Mouse (Mus musculus) hindbrain, embryonic 10.5 days (tissue): Measurements from ENCODE around the gene Trpv2. TPM values are rescaled to one million over a fixed set of nuclear protein-coding genes. Genes with fewer than 3 reads are reported as not detected.

ENCODE experiments used
- DNase-seq: peaks from one replicate; pipeline ENCODE4 v3.0.0-alpha.2; 2017; ENCODE audit warnings: low spot score
- H3K27ac ChIP-seq: fragments of 300-500 bp; sonication (generic); 2 replicates; pipeline ENCODE4 v1.5.1; 2016; ENCODE audit warnings: mild to moderate bottlenecking, moderate library complexity
- H3K27me3 ChIP-seq: fragments of 300-500 bp; sonication (generic); 2 replicates; pipeline ENCODE4 v1.6.1; 2016; ENCODE audit warnings: mild to moderate bottlenecking; ENCODE audit not compliant: poor library complexity, insufficient read depth, severe bottlenecking
- H3K36me3 ChIP-seq: fragments of 300-500 bp; sonication (generic); 2 replicates; pipeline ENCODE4 v1.6.1; 2016; ENCODE audit warnings: mild to moderate bottlenecking, moderate library complexity
- H3K4me1 ChIP-seq: fragments of 300-500 bp; sonication (generic); replicated peaks from 2 replicates; pipeline ENCODE4 v1.6.1; 2016; ENCODE audit warnings: mild to moderate bottlenecking
- H3K4me3 ChIP-seq: fragments of 300-500 bp; sonication (generic); 2 replicates; pipeline ENCODE4 v1.5.1; 2016; ENCODE audit warnings: mild to moderate bottlenecking, moderate library complexity
- H3K9me3 ChIP-seq: fragments of 300-500 bp; sonication (generic); 2 replicates; pipeline ENCODE4 v1.6.1; 2016; ENCODE audit warnings: mild to moderate bottlenecking, moderate library complexity
- WGBS: fragments of 180-500 bp; shearing (Covaris S2); methylation state at CpG from one replicate; pipeline ENCODE4 v1.1.7; 2016; 5-methylcytosine and 5-hydroxymethylcytosine counted together
- polyA plus RNA-seq: library from polyadenylated mRNA; unstranded; fragments of >200 nt; fragmentation: Nextera tagmentation; extraction: Ambion mirVana; gene quantifications from 2 replicates; pipeline ENCODE4 v1.2.1, GENCODE M21; 2016

Gene Trpv2
- polyA plus RNA-seq, 1 experiment from 2014 or later = 6.5 TPM

DNA sequence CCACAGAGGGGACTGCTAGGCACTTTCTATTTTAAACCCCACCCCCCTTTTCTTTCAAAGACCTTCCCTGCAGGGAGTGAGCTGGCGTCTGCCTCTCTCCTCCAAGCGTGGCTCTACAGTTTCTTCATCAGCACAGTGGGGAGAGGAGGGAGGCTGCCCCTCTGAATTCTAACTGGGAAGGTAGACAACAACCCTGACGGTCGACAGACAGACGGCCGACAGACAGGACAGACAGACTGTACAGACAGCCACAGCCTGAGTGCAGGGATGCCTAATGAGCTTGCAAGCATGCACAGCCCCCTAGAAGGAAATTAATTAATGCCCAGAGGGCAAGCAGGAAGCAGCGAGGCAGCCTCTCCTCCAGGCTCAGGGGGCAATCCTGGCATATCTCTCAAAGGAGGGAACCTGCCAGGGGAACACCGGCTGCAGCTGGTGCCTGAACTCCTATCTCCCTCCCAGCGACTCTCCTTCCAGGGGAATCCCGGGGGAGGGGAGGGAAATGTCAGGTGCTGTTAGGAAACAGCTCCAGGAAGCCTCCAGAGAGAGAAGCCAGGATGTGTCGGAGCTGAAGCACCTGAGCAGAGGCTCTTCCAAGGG, 56.0 kb downstream of the Trpv2 start:
- Histone ChIP-seq H3K9me3 (no peaks in the 10 kb centered on the region), H3K36me3 (peaks cover 9% of the 10 kb centered on the region; the same call in 1 of the 2 replicates), H3K4me3 (peak overlapping the region; percentile 44), H3K27ac (peak overlapping the region; percentile 91), H3K27me3 (no peaks in the 10 kb centered on the region), H3K4me1 (peaks cover 64% of the 10 kb centered on the region)
- DNase-seq = peak; percentile 35
- WGBS = 2% methylated on average over 11 of the region's 11 CpGs

DNA sequence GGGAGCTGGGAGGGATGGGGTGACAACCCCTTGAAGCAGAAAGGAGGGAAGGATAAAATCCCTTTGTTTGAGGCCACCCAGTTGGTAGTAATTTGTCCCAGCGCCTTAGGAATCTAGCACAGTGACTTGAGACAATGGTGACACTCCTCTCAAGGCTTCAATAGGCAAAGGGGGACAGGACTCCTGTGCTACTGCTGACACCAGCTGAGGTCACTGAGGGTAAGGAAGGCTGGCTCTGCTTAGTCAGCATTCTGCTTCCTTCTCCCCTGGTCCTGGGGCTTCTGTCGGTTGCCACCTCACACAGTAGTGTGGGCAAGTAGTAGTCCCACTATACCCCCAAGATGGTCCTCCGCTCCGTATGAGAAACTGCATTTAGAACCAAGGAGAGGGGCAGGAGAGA, 56.9 kb downstream of the Trpv2 start:
- peak; percentile 21 for DNase-seq
- no peaks in the 10 kb centered on the region for H3K27me3 ChIP-seq
- H3K27ac ChIP-seq = peak overlapping the region; percentile 91
- H3K36me3 ChIP-seq = peaks cover 8% of the 10 kb centered on the region; the same call in 1 of the 2 replicates
- peak overlapping the region; percentile 44; the same call in 1 of the 2 replicates for H3K4me3 ChIP-seq
- peaks cover 62% of the 10 kb centered on the region for H3K4me1 ChIP-seq
- H3K9me3 ChIP-seq = no peaks in the 10 kb centered on the region
- WGBS = 24% methylated on average over 4 of the region's 4 CpGs

- H3K36me3 ChIP-seq = peaks cover 18% of the 10 kb centered on the region; the same call in 1 of the 2 replicates
- peaks cover 62% of the 10 kb centered on the region for H3K4me1 ChIP-seq
- H3K9me3 ChIP-seq = no peaks in the 10 kb centered on the region
- H3K27ac ChIP-seq = no peak overlapping the region
- WGBS = 75% methylated on average over 3 of the region's 3 CpGs
- no peak for DNase-seq
- no peaks in the 10 kb centered on the region for H3K27me3 ChIP-seq
- H3K4me3 ChIP-seq = no peak overlapping the region
Observed at GRCm38 (mm10) chr11:62635406-62635805, 61.1 kb downstream of the Trpv2 start.

DNA sequence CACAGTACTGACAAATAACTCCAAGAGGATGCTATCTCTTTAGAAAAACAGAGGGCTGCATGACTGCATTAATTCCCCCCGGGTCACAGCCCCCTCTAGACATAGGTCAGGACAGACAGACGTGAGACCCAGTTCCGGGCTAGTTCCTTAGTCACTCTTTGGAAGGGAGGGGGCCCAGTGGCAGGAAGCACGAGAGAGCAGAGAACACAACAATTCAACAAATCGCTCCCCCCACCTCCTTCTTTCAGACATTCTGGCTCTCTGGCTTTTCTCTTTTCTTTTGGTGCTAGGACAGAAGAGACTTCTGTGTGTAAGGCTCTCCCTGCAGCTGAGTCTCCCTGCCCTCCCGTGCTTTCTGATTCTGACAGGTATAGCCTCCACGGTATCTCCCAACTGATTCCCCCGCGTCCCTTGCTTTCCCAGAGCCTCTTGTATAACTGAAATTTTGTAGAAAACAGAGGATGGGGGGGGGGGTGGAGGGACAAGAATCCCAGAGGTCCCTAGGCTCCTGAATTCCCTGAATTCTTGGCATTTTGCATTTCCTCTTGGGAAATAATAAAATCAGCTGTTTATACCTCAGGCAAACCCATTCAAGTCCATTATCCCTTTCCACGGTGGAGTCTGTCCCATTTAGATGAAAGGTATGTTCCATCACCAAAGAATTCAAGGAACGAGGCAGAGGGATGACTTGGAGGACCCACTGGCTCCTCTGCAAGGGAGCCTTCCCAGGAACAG, 62.0 kb downstream of the Trpv2 start:
- Histone ChIP-seq H3K9me3 (no peaks in the 10 kb centered on the region), H3K4me1 (peaks cover 54% of the 10 kb centered on the region), H3K27me3 (no peaks in the 10 kb centered on the region), H3K27ac (peak overlapping the region; percentile 35), H3K36me3 (peaks cover 19% of the 10 kb centered on the region; the same call in 1 of the 2 replicates), H3K4me3 (no peak overlapping the region)
- no peak for DNase-seq
- 58% methylated on average over 11 of the region's 11 CpGs for whole genome bisulfite sequencing

DNA sequence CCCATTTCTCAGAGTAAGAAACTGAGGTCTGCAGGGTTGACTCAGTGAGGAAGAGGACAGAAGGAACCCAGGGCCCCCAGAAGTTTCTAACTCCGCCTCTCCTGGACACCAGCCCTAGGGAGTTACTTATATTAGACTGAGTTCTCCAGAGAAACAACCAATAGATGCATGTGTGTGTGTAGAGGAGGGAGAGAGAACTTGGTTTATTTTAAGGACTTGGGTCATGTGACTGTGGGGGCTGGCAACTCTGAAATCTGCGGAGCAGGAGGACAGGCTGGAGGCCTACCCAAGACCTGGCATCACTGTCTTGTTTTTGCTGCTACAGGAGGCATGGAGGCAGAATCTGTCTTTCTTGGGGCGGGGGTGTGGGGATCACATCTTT, 62.5 kb downstream of the Trpv2 start:
- no peak overlapping the region for H3K4me3 ChIP-seq
- H3K27me3 ChIP-seq = no peaks in the 10 kb centered on the region
- H3K36me3 ChIP-seq = peaks cover 19% of the 10 kb centered on the region; the same call in 1 of the 2 replicates
- H3K9me3 ChIP-seq = no peaks in the 10 kb centered on the region
- WGBS = 86% methylated on average over 3 of the region's 3 CpGs
- peaks cover 49% of the 10 kb centered on the region for H3K4me1 ChIP-seq
- no peak overlapping the region for H3K27ac ChIP-seq
- no peak for DNase-seq

- Histone ChIP-seq H3K36me3 (peaks cover 19% of the 10 kb centered on the region; the same call in 1 of the 2 replicates), H3K4me1 (peaks cover 52% of the 10 kb centered on the region), H3K9me3 (no peaks in the 10 kb centered on the region), H3K4me3 (no peak overlapping the region), H3K27ac (no peak overlapping the region), H3K27me3 (no peaks in the 10 kb centered on the region)
- no peak for DNase-seq
- WGBS = 71% methylated on average over 5 of the region's 5 CpGs
Observed at GRCm38 (mm10) chr11:62637401-62637800, 63.1 kb downstream of the Trpv2 start.

GRCm38 (mm10) chr11:62637806-62638205, 63.5 kb downstream of the Trpv2 start:
- peaks cover 19% of the 10 kb centered on the region; the same call in 1 of the 2 replicates for H3K36me3 ChIP-seq
- 89% methylated on average over 6 of the region's 6 CpGs for WGBS
- no peaks in the 10 kb centered on the region for H3K27me3 ChIP-seq
- peaks cover 56% of the 10 kb centered on the region for H3K4me1 ChIP-seq
- no peaks in the 10 kb centered on the region for H3K9me3 ChIP-seq
- no peak for DNase-seq
- H3K27ac ChIP-seq = no peak overlapping the region
- no peak overlapping the region for H3K4me3 ChIP-seq

GRCm38 (mm10) chr11:62638402-62638801, 64.1 kb downstream of the Trpv2 start:
- no peak for DNase-seq
- no peaks in the 10 kb centered on the region for H3K27me3 ChIP-seq
- no peak overlapping the region for H3K4me3 ChIP-seq
- peaks cover 62% of the 10 kb centered on the region for H3K4me1 ChIP-seq
- H3K27ac ChIP-seq = no peak overlapping the region
- no peaks in the 10 kb centered on the region for H3K9me3 ChIP-seq
- WGBS = 88% methylated on average over 4 of the region's 4 CpGs
- peaks cover 19% of the 10 kb centered on the region; the same call in 1 of the 2 replicates for H3K36me3 ChIP-seq

GRCm38 (mm10) chr11:62640378-62640777, 66.1 kb downstream of the Trpv2 start:
- H3K36me3 ChIP-seq = peaks cover 19% of the 10 kb centered on the region; the same call in 1 of the 2 replicates
- WGBS = 83% methylated on average over 3 of the region's 3 CpGs
- H3K4me1 ChIP-seq = peaks cover 74% of the 10 kb centered on the region
- H3K27ac ChIP-seq = peak overlapping the region; percentile 29; the same call in 1 of the 2 replicates
- no peak for DNase-seq
- H3K4me3 ChIP-seq = no peak overlapping the region
- H3K27me3 ChIP-seq = no peaks in the 10 kb centered on the region
- H3K9me3 ChIP-seq = no peaks in the 10 kb centered on the region

DNA sequence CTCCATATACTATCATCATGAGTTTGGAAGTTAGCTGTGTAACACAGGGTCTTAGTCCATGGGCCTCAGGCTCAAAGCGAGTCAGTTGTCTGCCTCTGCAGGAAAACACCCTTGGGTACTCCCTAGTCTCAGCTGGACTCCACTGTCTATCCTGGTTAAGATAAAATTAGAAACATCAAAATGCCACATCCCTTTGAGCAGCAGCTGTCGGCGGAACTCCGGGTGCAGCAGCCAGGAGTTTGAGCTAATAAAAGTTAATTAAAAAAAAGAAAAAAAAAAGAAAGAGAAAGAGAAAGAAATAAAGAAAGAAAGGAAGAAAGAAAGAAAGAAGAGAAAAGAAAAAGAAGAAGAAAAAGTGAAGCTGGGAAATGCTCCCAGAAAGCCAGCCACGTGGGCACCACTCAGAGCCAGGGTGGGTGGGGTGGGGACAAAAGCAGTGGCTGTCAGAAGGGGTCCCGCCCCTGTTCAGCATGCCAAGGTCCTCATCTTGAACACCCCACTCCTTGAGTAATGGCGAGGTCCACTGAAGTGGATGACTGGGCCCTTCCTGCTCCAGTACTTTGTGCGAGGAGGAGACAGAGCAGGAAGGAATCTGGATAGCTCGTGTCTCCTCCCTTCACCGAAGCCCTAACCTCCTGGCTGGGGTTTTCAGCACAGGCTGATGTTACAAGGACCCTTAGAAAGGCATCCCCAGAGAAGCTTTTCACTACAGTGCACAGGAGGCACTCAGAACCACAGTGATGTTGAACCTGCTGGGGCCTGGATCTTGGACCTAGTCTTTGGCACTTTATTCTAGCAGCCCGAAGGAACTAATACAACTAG, 67.9 kb downstream of the Trpv2 start:
- 69% methylated on average over 11 of the region's 11 CpGs for WGBS

GRCm38 (mm10) chr11:62643011-62643631, 68.8 kb downstream of the Trpv2 start:
- H3K4me1 ChIP-seq = peaks cover 78% of the 10 kb centered on the region
- peaks cover 11% of the 10 kb centered on the region; the same call in 1 of the 2 replicates for H3K36me3 ChIP-seq
- no peak for DNase-seq
- H3K27ac ChIP-seq = 0 out of 2 replicates have a peak overlapping the region, but pooled peaks have one; percentile 50
- 77% methylated on average over 8 of the region's 8 CpGs for WGBS
- H3K4me3 ChIP-seq = no peak overlapping the region
- no peaks in the 10 kb centered on the region for H3K9me3 ChIP-seq
- H3K27me3 ChIP-seq = no peaks in the 10 kb centered on the region

More for the DNA sequence above, 67.9 kb downstream of the Trpv2 start:
- Histone ChIP-seq H3K9me3 (no peaks in the 10 kb centered on the region), H3K27me3 (no peaks in the 10 kb centered on the region), H3K4me3 (no peak overlapping the region), H3K4me1 (peaks cover 78% of the 10 kb centered on the region), H3K27ac (peak overlapping the region; percentile 50; the same call in 1 of the 2 replicates), H3K36me3 (peaks cover 17% of the 10 kb centered on the region; the same call in 1 of the 2 replicates)
- DNase-seq = no peak

DNA sequence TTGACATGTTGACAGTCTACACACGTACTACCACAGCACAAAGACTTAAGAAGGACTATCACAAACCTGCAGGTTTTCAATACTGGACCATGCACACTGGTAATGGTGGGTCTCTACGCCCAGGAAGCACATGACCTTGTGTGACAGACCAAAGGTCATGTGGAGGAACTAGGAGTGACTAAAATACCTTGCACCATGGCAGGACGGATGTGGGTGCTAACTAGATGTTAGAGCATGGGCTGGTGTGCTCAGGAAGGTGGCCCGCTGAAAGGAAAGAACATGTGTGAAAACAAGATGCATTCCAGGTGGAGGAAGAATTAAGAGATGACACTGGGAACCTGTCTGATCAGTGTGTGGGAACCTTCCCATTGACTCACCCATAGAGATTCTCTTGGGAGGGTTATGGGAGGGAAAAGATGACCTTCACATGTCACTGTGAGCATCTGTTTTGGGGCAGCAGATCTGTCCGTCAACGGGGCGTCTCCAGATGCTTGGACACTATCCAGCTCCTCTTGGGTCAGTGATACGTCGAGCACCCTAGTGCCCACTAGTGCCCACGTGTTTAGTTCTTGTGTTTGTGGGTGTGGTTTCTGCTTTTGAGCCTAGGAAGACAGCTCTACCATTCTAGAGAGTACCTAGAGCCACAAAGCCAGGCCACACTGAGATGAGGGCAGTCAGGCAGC, 69.5 kb downstream of the Trpv2 start:
- H3K4me1 ChIP-seq = peaks cover 78% of the 10 kb centered on the region
- no peak for DNase-seq
- WGBS = 90% methylated on average over 10 of the region's 10 CpGs

More for the DNA sequence above, 69.5 kb downstream of the Trpv2 start:
- no peaks in the 10 kb centered on the region for H3K27me3 ChIP-seq
- no peaks in the 10 kb centered on the region for H3K9me3 ChIP-seq
- peaks cover 11% of the 10 kb centered on the region; the same call in 1 of the 2 replicates for H3K36me3 ChIP-seq
- H3K4me3 ChIP-seq = no peak overlapping the region
- no peak overlapping the region for H3K27ac ChIP-seq
